Mouse (Mus musculus) duodenum, adult 2 months (tissue): Measurements from ENCODE around the gene Zfp740. TPM values are rescaled to one million over a fixed set of nuclear protein-coding genes. Genes with fewer than 3 reads are reported as not detected.

Experiments used
- polyA plus RNA-seq: library from polyadenylated mRNA; depleted of rRNA; stranded (reverse); fragments of >200 nt; gene quantifications from 2 replicates; pipeline ENCODE4 v1.2.3, GENCODE M21; 2012; ENCODE audit warnings: low replicate concordance; rRNA removed

The Zfp740 gene
- 8.6 and 9.6 TPM in 2 replicates for polyA plus RNA-seq

DNA sequence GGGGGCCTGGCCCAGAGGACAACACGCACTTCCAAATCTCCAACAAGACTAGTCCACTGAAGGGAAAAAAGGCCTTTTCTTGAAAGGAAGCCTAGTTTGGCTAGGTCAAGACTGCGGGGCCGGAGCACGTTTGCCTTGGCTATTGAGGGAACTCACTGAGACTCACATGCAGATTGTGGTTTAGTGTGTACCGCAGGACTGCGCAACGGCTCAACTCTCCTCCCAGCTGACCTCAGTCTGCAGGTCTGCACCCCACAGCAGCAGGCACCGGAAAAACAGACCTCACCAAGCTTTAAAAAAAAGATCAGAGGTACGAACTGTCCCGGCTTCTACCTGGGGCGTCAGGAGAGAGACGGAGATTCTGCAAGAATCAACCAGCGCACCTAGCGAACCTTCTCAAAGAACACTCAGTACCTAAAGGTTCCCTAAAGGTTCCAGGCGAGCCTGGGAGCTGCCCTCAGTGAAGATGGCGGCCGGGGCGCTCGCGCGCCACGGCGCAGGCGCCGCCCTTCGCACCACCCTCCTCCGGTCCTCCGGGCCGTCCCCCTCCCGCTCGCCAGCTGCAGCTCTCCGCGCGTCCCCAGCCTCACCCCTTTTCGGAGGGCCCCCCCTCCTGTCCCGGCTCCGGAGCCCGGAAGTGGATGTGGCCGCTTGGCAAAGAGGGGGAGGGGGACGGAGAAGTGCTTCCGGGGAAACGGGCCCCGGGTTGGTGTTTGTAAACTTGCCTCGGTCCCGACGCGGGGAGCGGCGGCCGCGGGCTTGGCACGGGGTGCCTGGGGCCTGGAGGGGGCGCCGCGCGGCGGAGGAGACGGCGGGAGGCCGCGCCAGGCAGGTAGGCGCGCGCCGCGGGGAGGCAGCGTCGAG is at the start of gene Zfp740:
Gene Zfp740 (plus strand): TSS at position 279 of the 864 bp plus-strand sequence.

DNA sequence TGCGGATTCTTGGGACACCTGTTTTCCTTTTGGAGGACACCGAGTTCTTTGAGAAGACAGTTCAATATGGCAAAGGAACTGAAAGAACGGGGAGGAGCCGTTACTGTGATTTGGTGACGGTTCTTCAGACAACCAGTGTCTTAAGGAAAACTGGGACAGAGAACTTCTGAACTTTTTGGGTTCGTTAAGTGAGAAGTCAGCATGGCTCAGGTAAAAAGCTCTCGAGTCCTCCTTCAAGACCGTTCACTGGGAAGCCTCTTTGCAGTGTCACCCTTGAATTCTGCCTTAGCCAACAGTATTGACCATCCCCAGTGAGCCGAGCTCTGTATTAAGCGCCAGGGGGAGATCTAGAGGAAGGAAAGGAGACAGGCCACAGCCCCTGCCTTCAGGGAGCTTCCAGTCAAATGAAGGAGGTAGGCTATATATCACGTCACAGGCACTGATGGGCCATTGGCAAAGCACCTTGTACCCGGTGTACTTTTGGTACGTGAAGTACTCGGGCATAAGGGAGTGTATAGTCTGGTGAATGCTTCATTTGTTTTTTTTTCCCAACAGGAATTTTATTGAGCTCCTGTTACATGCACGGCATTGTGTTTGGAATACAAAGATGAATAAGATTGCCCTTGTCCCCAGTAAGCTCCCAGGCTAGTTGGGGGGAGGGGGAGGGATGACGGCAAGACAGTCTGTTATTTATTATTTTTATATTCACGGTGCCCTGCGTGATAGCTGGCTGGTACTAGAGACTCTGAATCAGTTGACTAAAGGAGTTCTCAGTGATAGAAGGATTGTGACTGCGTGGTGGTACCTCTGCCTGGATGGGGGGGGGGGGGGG is 1.8 kb downstream of the Zfp740 start, which contains the start of gene Csad:
Gene Csad (minus strand): TSS at position 51 of the 832 bp plus-strand sequence.

DNA sequence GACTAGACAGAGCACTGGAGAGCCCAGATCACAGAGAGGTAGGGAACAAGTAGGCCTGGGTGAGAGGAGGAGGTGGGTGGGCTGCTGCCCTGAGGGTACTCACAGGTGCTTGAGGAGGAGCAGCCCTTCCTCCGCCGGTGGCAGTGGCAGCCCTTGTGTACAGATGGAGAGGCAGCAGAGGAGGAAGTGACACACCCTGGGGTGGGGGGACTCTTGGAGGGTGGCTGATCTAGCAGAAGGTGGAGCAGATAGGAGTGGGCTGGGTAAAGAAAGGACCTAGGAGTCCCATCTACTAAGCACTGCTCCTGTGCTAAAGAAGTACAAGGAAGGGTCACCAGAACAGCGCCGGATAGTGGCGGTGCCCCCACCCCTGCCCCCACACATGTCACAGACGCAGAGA is 28.7 kb downstream of the Zfp740 start, which contains the start of gene Itgb7:
Gene Itgb7 (minus strand): TSS at position 197 of the 400 bp plus-strand sequence.

DNA sequence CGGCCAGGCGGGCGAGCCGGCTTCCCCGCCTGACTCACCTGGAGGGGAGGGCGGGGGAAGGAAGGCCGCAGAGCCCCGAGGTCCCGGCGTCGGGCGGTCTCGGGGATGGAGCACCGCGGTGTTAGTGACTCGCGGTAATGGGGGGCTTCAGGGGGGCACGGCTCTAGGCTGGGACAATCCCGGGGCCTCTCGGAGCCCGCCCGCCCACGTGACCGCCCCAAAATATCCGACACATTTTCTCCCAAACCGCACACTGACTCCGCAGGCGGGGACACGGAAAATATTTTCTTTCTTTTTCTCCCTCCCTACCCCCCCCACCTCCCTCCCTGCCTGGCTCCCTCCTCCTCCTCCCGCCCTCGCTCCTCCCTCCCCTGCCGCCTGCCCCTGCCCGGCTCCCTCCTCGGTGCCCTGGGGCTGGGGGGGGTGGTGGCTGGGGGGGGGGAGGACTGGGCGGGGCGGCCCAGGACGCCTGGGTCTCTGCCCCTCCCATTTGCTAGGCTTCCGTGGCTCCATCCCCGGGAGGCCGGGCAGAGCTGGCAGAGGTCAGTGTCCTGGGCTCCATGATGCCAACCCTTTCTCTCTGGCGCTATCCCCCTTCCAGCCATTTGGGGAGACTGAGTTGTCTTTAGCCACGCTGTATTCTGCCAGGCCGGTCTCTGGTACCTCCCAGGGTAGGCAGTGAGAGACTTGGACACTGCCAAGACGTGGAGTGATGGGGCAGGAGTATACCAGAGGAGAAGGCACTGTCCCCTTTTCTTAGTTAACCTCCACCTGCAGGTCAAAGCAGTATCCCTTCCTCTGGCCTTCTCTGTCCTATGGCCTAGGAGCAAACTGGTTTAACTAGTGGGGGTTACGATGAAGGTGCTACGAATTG is 54.4 kb downstream of the Zfp740 start, which contains the start of gene Rarg:
Gene Rarg (minus strand): TSS at position 316 of the 874 bp plus-strand sequence.

Other genes with a start within 250 kb of the Zfp740 start
- 0.33 TPM in 1 of 2 replicates, not detected in the other for gene Krt78, start 249.0 kb upstream of the Zfp740 start, polyA plus RNA-seq
- gene Krt8, start 198.8 kb upstream of the Zfp740 start, polyA plus RNA-seq = 1,185 and 2,156 TPM in 2 replicates
- 98.5 and 151 TPM in 2 replicates for gene Krt18, start 175.1 kb upstream of the Zfp740 start, polyA plus RNA-seq
- 25.6 and 27.2 TPM in 2 replicates for gene Eif4b, start 129.5 kb upstream of the Zfp740 start, polyA plus RNA-seq
- gene Tns2, start 102.8 kb upstream of the Zfp740 start, polyA plus RNA-seq = 35.9 and 54.0 TPM in 2 replicates
- gene Spryd3, start 67.0 kb upstream of the Zfp740 start, polyA plus RNA-seq = 36.1 and 58.3 TPM in 2 replicates
- gene Igfbp6, start 58.9 kb upstream of the Zfp740 start, polyA plus RNA-seq = 11.4 and 27.2 TPM in 2 replicates
- 114 and 404 TPM in 2 replicates for gene Soat2, start 52.7 kb upstream of the Zfp740 start, polyA plus RNA-seq
- 19.8 and 23.1 TPM in 2 replicates for gene Csad, start 1.5 kb downstream of the Zfp740 start, polyA plus RNA-seq
- 8.1 and 17.3 TPM in 2 replicates for gene Itgb7, start 28.7 kb downstream of the Zfp740 start, polyA plus RNA-seq
- gene Rarg, start 54.3 kb downstream of the Zfp740 start, polyA plus RNA-seq = 7.6 and 8.4 TPM in 2 replicates
- gene Gm9918, start 67.3 kb downstream of the Zfp740 start, polyA plus RNA-seq = not detected in 2 replicates
- gene Mfsd5, start 76.2 kb downstream of the Zfp740 start, polyA plus RNA-seq = 49.0 and 75.9 TPM in 2 replicates
- gene Espl1, start 93.0 kb downstream of the Zfp740 start, polyA plus RNA-seq = 4.2 and 6.3 TPM in 2 replicates
- gene Pfdn5, start 122.9 kb downstream of the Zfp740 start, polyA plus RNA-seq = 14.1 and 21.6 TPM in 2 replicates
- gene Myg1, start 128.5 kb downstream of the Zfp740 start, polyA plus RNA-seq = 29.2 and 36.6 TPM in 2 replicates
- 20.3 and 39.5 TPM in 2 replicates for gene Aaas, start 147.5 kb downstream of the Zfp740 start, polyA plus RNA-seq
- gene Sp7, start 163.9 kb downstream of the Zfp740 start, polyA plus RNA-seq = 0.07 TPM in 1 of 2 replicates, not detected in the other
- gene Sp1, start 202.9 kb downstream of the Zfp740 start, polyA plus RNA-seq = 4.9 and 7.0 TPM in 2 replicates
- 0.90 and 5.0 TPM in 2 replicates for gene Amhr2, start 242.1 kb downstream of the Zfp740 start, polyA plus RNA-seq